In genomic region chr11:39550066-39550465, GRCm38 (mm10) we compare ENCODE assay signal across 20 mouse cellular contexts.
DNase-seq lines count a peak whose midpoint lies in the region; ATAC-seq lines count a peak whose summit lies in the region.
"Had no signal": no experiment of that assay in that cellular context is flagged by ENCODE, and none has a peak within 500 bp of the region (broad histone marks: within the 10 kb centered on the region; RNA-seq: fewer than 3 reads in every experiment).

No protein-coding gene starts in this region.

- no peak overlapping the region for H3K27ac ChIP-seq in midbrain, embryonic 11.5 days (ENCODE audit: low read depth, low read length)
- no peak overlapping the region for H3K27ac ChIP-seq in midbrain, embryonic 15.5 days
- no peak overlapping the region for H3K27ac ChIP-seq in midbrain, embryonic 14.5 days (replicated peaks; ENCODE audit: low read depth, low read length)
- H3K27ac ChIP-seq in midbrain, embryonic 16.5 days (ENCODE audit: low read length) = no peak overlapping the region
- H3K27ac ChIP-seq: embryonic facial prominence, embryonic 10.5 days; embryonic facial prominence, embryonic 12.5 days; forebrain, embryonic 13.5 days; forebrain, embryonic 15.5 days had no signal

- H3K4me2 ChIP-seq in midbrain, embryonic 11.5 days = no peak overlapping the region
- no peak overlapping the region for H3K4me2 ChIP-seq in midbrain, embryonic 15.5 days
- H3K4me2 ChIP-seq in midbrain, embryonic 14.5 days (ENCODE audit: low read length) = no peak overlapping the region
- no peak overlapping the region for H3K4me2 ChIP-seq in midbrain, embryonic 16.5 days (ENCODE audit: low read length)
- H3K4me2 ChIP-seq: embryonic facial prominence, embryonic 12.5 days; forebrain, embryonic 13.5 days; forebrain, embryonic 15.5 days had no signal

- no peaks in the 10 kb centered on the region for H3K36me3 ChIP-seq in midbrain, embryonic 11.5 days (ENCODE audit: control insufficient read depth, insufficient read depth, low read length)
- H3K36me3 ChIP-seq in midbrain, embryonic 15.5 days (replicated peaks) = no peaks in the 10 kb centered on the region
- H3K36me3 ChIP-seq in midbrain, embryonic 14.5 days (ENCODE audit: control insufficient read depth, insufficient read depth, low read length) = no peaks in the 10 kb centered on the region
- no peaks in the 10 kb centered on the region for H3K36me3 ChIP-seq in midbrain, embryonic 16.5 days (ENCODE audit: control insufficient read depth, insufficient read depth, low read length)
- H3K36me3 ChIP-seq: embryonic facial prominence, embryonic 10.5 days; embryonic facial prominence, embryonic 12.5 days; forebrain, embryonic 15.5 days had no signal

- H3K9ac ChIP-seq in midbrain, embryonic 11.5 days (ENCODE audit: low read length) = no peak overlapping the region
- no peak overlapping the region for H3K9ac ChIP-seq in midbrain, embryonic 15.5 days
- no peak overlapping the region for H3K9ac ChIP-seq in midbrain, embryonic 14.5 days (replicated peaks; ENCODE audit: low read length)
- no peak overlapping the region for H3K9ac ChIP-seq in midbrain, embryonic 16.5 days (ENCODE audit: low read depth, low read length)
- H3K9ac ChIP-seq: embryonic facial prominence, embryonic 12.5 days; forebrain, embryonic 13.5 days; forebrain, embryonic 15.5 days; forebrain, postnatal 0 days had no signal

- WGBS in midbrain, embryonic 11.5 days = 19% methylated on average over 3 of the region's 3 CpGs
- 24% methylated on average over 3 of the region's 3 CpGs for WGBS in midbrain, embryonic 15.5 days
- 20% methylated on average over 3 of the region's 3 CpGs for WGBS in midbrain, embryonic 14.5 days
- WGBS in midbrain, embryonic 16.5 days = 33% methylated on average over 3 of the region's 3 CpGs

- H3K4me3 ChIP-seq in midbrain, embryonic 11.5 days (ENCODE audit: low read depth, low read length) = no peak overlapping the region
- H3K4me3 ChIP-seq in midbrain, embryonic 15.5 days = no peak overlapping the region
- no peak overlapping the region for H3K4me3 ChIP-seq in midbrain, embryonic 14.5 days (replicated peaks; ENCODE audit: low read depth, low read length)
- H3K4me3 ChIP-seq in midbrain, embryonic 16.5 days (ENCODE audit: low read depth, low read length) = no peak overlapping the region
- H3K4me3 ChIP-seq: embryonic facial prominence, embryonic 10.5 days; embryonic facial prominence, embryonic 12.5 days; forebrain, embryonic 13.5 days; forebrain, embryonic 15.5 days had no signal

- no peaks in the 10 kb centered on the region for H3K27me3 ChIP-seq in midbrain, embryonic 11.5 days (ENCODE audit: control insufficient read depth, insufficient read depth, low read length)
- H3K27me3 ChIP-seq in midbrain, embryonic 15.5 days (replicated peaks) = no peaks in the 10 kb centered on the region
- no peaks in the 10 kb centered on the region for H3K27me3 ChIP-seq in midbrain, embryonic 14.5 days (ENCODE audit: control insufficient read depth, insufficient read depth, low read length)
- H3K27me3 ChIP-seq in midbrain, embryonic 16.5 days (ENCODE audit: control insufficient read depth, insufficient read depth, low read depth, low read length) = no peaks in the 10 kb centered on the region
- H3K27me3 ChIP-seq: embryonic facial prominence, embryonic 12.5 days; forebrain, embryonic 13.5 days; forebrain, embryonic 15.5 days had no signal

- ATAC-seq in midbrain, embryonic 11.5 days (ENCODE audit: low FRiP score) = peak; percentile 35; the same call in 1 of the 2 replicates
- ATAC-seq in midbrain, embryonic 15.5 days (replicated peaks) = no peak
- peak; percentile 34; the same call in 1 of the 2 replicates for ATAC-seq in midbrain, embryonic 14.5 days (ENCODE audit: low FRiP score, low TSS enrichment)
- no peak for ATAC-seq in midbrain, embryonic 16.5 days
- ATAC-seq: forebrain, embryonic 13.5 days; forebrain, embryonic 15.5 days; forebrain, postnatal 0 days had no signal

- peak; percentile 4 for DNase-seq in embryo, embryonic 10.5 days (ENCODE audit: low spot score)
- no peak for DNase-seq in embryo, embryonic 11 days
- no peak for DNase-seq in midbrain, embryonic 11.5 days (ENCODE audit: low spot score, missing footprints)
- DNase-seq in midbrain, embryonic 14.5 days = peak; percentile 57
- DNase-seq in urinary bladder, postnatal 10 days (ENCODE audit: low spot score) = no peak
- DNase-seq: adrenal gland, adult 2 months; adrenal gland, postnatal 10 days; adrenal gland, postnatal 25 days; cerebellum, adult 11-12 months; cerebellum, adult 2 months; cerebellum, adult 9-10 months; cerebellum, postnatal 10 days; cerebellum, postnatal 25 days; forebrain, postnatal 0 days had no signal

- H3K4me1 ChIP-seq in midbrain, embryonic 11.5 days (ENCODE audit: control insufficient read depth, insufficient read depth, low read length) = no peaks in the 10 kb centered on the region
- H3K4me1 ChIP-seq in midbrain, embryonic 15.5 days = no peaks in the 10 kb centered on the region
- no peaks in the 10 kb centered on the region for H3K4me1 ChIP-seq in midbrain, embryonic 14.5 days (ENCODE audit: control insufficient read depth, insufficient read depth, low read length)
- no peaks in the 10 kb centered on the region for H3K4me1 ChIP-seq in midbrain, embryonic 16.5 days (ENCODE audit: control insufficient read depth, insufficient read depth, low read length)
- H3K4me1 ChIP-seq: embryonic facial prominence, embryonic 10.5 days; embryonic facial prominence, embryonic 12.5 days; forebrain, embryonic 13.5 days; forebrain, embryonic 15.5 days had no signal

- no peaks in the 10 kb centered on the region for H3K9me3 ChIP-seq in midbrain, embryonic 11.5 days (ENCODE audit: control insufficient read depth, low read length)
- H3K9me3 ChIP-seq in midbrain, embryonic 15.5 days = no peaks in the 10 kb centered on the region
- H3K9me3 ChIP-seq in midbrain, embryonic 14.5 days (ENCODE audit: control insufficient read depth, low read length) = no peaks in the 10 kb centered on the region
- no peaks in the 10 kb centered on the region for H3K9me3 ChIP-seq in midbrain, embryonic 16.5 days (replicated peaks; ENCODE audit: control insufficient read depth, low read length, poor library complexity, severe bottlenecking)
- H3K9me3 ChIP-seq: embryonic facial prominence, embryonic 10.5 days; embryonic facial prominence, embryonic 12.5 days; forebrain, embryonic 13.5 days; forebrain, embryonic 15.5 days had no signal

Comparison
In these comparisons a context has a peak if more than half of its experiments do, and no peak if none do; other contexts are left out.
1. DNase-seq: peak in embryo, embryonic 10.5 days (single experiment) and midbrain, embryonic 14.5 days (single experiment); none in embryo, embryonic 11 days (single experiment), midbrain, embryonic 11.5 days (single experiment) and urinary bladder, postnatal 10 days (single experiment).
2. ATAC-seq: peak in midbrain, embryonic 11.5 days (single experiment) and midbrain, embryonic 14.5 days (single experiment); none in midbrain, embryonic 15.5 days (single experiment) and midbrain, embryonic 16.5 days (single experiment).